Mouse (Mus musculus) gonadal fat pad, adult 2 months (tissue): ENCODE data around the gene Olfr672. TPM values are rescaled to one million over a fixed set of nuclear protein-coding genes. Genes with fewer than 3 reads are reported as not detected.
"Not testable (repeated sequence)": the region's sequence is repeated elsewhere in the genome, so short reads cannot be mapped to it uniquely, and the experiment has no call there.

Source experiments
- DNase-seq: peaks from one replicate; pipeline ENCODE4 v3.0.0-alpha.2; 2012; ENCODE audit warnings: low read depth
- polyA plus RNA-seq: library from polyadenylated mRNA; depleted of rRNA; stranded (reverse); fragments of >200 nt; gene quantifications from 2 replicates; pipeline ENCODE4 v1.2.3, GENCODE M21; 2012; rRNA removed

Olfr672 gene
- polyA plus RNA-seq = not detected in 2 replicates

DNA sequence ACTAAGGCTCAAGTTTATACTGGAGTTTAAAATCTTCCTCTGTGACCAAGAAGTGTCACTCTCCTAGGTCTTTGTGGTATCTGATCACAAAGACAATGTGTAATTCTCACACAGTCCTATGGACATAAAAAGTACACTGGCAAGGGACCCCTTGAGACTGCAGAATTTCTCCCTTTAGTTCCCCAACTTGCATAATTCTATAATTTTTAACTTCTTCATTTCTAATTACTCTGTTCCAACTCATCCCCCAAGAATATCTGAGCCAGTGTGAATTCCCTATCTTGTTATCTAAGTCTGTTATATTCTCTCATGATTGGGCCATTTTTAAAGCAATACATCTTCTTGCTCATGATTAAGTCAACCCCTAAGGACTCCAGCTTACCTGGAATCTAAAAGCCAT, at the start of gene Olfr672:
TSS of gene Olfr672 (minus strand) at position 101 of the 400 bp plus-strand sequence.
- DNase-seq = no peak

DNA sequence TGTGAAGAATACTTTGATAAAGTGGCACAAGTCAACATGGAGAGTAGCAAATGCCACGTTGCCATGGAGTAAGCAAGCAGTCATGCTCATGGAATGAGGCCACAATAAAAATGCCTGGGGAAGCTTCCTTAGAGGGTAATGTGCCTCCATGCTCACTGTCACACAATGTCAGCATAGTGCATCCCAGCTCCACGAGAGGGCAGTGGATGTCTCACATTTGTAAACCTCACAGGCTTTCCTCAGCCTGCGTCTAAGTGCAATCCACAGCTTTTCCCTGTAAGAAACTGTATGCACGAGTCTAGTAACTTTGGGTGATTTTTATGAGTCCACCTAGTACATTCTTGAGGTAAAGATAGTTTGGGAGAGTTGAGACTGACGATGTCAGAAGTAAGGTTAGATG, 32.0 kb upstream of the Olfr672 start:
- not testable (repeated sequence) for DNase-seq

DNA sequence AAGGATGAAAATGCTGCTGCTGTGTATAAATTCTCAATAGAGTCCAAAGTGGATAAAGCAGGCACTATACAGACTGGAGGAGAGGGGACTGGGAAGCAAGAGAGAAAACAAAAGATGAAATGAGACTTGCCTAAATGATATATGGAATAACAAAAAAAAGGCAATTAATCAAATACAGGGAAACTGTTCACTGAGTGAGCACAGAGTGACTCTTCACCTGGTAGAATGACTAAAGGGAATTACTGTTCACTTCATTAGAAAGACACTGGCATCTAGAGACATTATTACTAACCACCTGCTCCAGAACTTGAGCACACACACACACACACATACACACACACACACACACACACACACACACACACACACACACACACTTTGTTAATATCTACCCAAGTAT, 30.6 kb upstream of the Olfr672 start, which contains the start of gene Olfr676:
TSS of gene Olfr676 (plus strand) at position 301 of the 400 bp plus-strand sequence.
- DNase-seq = no peak

DNA sequence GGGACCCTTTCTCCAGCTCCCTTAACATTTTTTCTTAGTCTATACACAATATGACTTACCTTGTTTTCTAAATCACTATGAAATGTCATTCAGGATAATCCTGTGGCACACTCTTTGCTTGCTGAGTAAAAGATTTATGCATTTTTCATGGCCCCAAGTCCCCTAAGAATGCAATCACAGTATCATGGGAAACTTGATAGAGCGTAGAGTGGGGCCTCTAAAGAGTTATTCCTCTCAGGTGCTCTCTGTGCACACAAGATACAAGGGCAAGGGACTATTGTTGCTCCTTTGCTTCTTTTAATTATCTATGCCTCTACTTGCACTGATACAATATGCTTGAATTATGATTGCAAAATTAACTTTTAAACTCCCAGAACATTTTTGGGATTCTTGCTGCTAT, 26.5 kb upstream of the Olfr672 start, which contains the start of gene Olfr675:
TSS of gene Olfr675 (minus strand) at position 101 of the 400 bp plus-strand sequence.
- no peak for DNase-seq

DNA sequence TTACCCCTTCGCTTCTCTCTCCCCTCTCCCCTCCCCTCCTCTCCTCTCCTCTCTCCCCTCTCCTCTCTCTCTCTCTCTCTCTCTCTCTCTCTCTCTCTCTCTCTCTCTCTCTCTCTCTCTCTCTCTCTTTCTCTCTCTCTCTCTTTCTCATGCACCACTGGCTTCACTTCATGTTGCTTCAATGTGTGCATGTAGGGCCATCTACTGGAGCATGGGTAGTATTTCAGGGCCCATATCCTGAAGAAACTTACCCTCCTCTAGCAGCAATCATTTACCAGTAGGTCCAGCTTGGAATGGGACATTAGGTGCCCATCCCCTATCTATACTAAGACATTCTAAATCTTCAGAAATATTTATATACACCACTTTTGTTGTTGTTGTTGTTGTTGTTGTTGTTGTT, 20.7 kb upstream of the Olfr672 start:
- DNase-seq = no peak

DNA sequence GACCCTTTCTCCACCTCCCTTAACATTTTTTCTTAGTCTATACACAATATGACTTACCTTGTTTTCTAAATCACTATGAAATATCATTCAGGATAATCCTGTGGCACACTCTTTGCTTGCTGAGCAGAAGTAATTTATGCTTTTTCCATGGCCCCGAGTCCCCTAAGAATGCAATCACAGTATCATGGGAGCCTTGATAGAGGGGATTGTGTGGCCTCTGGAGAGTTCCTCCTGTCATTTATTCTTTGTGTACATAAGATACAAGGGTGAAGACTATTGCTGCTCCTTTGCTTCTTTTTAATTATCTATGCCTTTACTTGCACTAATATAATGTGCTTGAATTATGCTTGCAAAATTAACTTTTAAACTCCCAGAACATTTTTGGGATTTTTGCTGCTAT, 22.8 kb downstream of the Olfr672 start, which contains the start of gene Olfr671:
TSS of gene Olfr671 (minus strand) at position 101 of the 400 bp plus-strand sequence.
- DNase-seq = no peak

DNA sequence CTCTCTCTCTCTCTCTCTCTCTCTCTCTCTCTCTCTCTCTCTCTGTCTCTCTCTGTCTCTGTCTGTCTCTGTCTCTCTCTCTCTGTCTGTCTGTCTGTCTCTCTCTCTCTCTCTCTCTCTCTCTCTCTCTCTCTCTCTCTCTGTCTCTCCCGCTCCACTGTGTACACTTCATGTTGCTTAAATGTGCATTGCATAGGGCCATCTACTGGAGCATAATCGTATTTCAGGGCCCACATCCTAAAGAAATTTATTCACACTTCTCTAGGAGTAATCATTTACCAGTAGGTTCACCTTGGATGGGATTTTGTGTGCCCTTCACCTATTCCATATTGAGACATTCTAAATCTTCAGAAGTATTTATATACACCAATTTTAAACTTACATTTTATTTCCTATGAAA, 29.3 kb downstream of the Olfr672 start:
- DNase-seq = not testable (repeated sequence)

DNA sequence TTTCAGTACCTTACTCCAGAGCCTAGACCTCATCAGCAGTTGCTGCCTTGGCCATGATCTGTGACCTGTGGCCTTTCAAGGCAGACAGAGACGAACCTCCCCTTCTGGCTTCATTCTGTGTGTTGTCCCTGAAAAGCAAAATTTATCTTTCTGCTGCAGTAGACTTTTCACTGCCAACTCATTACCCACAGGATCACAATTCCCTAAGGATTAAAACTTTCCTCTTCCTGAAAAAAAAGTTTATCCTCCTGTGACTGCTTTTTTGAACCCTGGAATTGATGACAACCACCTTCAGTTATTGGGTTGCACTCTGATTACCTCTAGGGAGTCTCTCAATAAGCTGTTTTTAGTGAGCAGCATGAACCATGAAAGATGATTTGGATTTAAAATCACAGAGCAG, 39.3 kb downstream of the Olfr672 start, which contains the start of gene Olfr670:
TSS of gene Olfr670 (minus strand) at position 101 of the 400 bp plus-strand sequence.
- no peak for DNase-seq

DNA sequence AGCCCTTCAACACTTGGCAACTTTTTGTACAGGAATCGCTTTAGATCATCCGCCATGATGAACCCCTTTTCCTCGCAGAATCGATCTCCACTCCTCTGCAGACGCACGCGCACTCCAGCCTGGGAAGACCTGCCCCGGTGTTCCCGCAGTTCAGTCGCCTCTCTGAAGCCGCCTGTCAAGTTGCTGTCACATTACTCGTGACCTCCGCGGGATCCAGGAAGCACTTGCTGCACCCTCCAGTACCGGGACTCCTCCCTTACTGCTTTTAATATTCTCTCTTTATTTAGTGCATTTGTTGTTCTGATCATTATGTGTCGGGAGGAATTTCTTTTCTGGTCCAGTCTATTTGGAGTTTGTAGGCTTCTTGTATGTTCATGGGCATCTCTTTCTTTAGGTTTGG, 51.6 kb downstream of the Olfr672 start:
- not testable (repeated sequence) for DNase-seq

Other genes with a start within 250 kb of the Olfr672 start
- gene Usp17le, start 224.6 kb downstream of the Olfr672 start, polyA plus RNA-seq = not detected in 2 replicates
- 0.07 TPM in 1 of 2 replicates, not detected in the other for gene Usp17lb, start 159.4 kb downstream of the Olfr672 start, polyA plus RNA-seq
- not detected in 2 replicates for gene Usp17la, start 145.0 kb downstream of the Olfr672 start, polyA plus RNA-seq
- not detected in 2 replicates for gene Olfr665, start 124.0 kb downstream of the Olfr672 start, polyA plus RNA-seq
- gene Olfr666, start 106.1 kb downstream of the Olfr672 start, polyA plus RNA-seq = 1.1 TPM in 1 of 2 replicates, not detected in the other
- gene Olfr667, start 80.5 kb downstream of the Olfr672 start, polyA plus RNA-seq = not detected in 2 replicates
- not detected in 2 replicates for gene Olfr668, start 74.0 kb downstream of the Olfr672 start, polyA plus RNA-seq
- 0.13 TPM in 1 of 2 replicates, not detected in the other for gene Olfr669, start 67.8 kb downstream of the Olfr672 start, polyA plus RNA-seq
- not detected in 2 replicates for gene Olfr670, start 39.4 kb downstream of the Olfr672 start, polyA plus RNA-seq
- gene Olfr671, start 22.9 kb downstream of the Olfr672 start, polyA plus RNA-seq = not detected in 2 replicates
- not detected in 2 replicates for gene Olfr675, start 26.4 kb upstream of the Olfr672 start, polyA plus RNA-seq
- gene Olfr676, start 30.7 kb upstream of the Olfr672 start, polyA plus RNA-seq = not detected in 2 replicates
- gene Olfr677, start 49.3 kb upstream of the Olfr672 start, polyA plus RNA-seq = not detected in 2 replicates
- gene Olfr678, start 62.4 kb upstream of the Olfr672 start, polyA plus RNA-seq = not detected in 2 replicates
- not detected in 2 replicates for gene Olfr679, start 79.2 kb upstream of the Olfr672 start, polyA plus RNA-seq
- gene Olfr680-ps1, start 90.8 kb upstream of the Olfr672 start, polyA plus RNA-seq = not detected in 2 replicates
- gene Olfr681, start 114.8 kb upstream of the Olfr672 start, polyA plus RNA-seq = not detected in 2 replicates
- gene Olfr683, start 145.0 kb upstream of the Olfr672 start, polyA plus RNA-seq = not detected in 2 replicates
- not detected in 2 replicates for gene Olfr684, start 161.6 kb upstream of the Olfr672 start, polyA plus RNA-seq
- not detected in 2 replicates for gene Olfr685, start 184.0 kb upstream of the Olfr672 start, polyA plus RNA-seq
- not detected in 2 replicates for gene Olfr686, start 205.5 kb upstream of the Olfr672 start, polyA plus RNA-seq